ENCODE assay signal across 8 mouse cellular contexts in the genomic region with DNA sequence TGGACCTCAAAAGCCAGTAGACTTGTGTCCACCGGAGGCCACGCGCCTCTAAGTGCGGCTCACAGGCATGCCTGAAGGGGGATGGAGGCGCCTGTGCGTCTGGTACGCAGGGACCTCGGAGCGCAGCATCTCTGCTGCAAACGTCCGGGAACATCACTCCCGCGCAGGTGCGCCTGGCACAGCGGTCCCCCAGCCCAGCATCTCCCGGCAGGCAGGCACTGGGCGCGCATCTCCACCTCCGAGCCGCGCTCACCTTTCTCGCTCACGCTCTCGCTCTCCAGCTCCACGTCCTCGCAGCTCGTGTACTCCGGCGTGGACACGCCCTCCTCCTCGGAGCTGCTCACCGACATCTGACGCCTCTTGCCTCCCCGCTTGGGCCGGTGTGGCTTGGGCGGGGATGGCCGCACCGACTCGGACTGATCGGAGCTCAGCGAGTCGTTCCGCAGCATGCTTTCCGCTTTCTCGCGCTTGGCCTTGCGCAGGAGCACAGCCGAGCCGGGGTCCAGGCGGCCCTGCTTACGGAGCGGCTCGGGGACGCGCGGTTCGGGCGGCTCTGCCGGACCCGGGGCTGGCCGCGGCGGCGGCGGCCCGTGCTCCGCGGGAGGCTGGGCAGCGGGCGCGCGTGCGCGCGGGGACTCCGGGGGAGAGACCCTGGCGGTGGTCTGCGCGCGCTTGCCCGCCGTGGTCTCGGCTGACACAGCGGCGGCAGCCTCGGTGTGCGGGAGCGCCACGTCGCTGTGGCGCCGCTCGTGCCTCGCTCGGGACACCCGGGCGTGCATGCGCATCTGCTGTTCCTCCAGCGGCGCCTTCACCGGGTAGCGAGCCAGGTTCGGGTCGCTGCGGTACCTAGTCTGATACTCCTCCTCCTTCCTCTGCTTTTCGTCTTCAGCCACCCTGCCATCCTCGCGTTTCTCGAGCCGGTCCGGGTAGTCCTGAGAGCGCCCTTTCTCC.
DNase-seq lines count a peak whose midpoint lies in the region; ATAC-seq and TF ChIP-seq lines count a peak whose summit lies in the region.

No protein-coding gene starts in this region.

- peak; percentile 37; the same call in 1 of the 2 replicates for ATAC-seq in heart, embryonic 13.5 days (ENCODE audit: extremely low read depth, insufficient number of reproducible peaks, low FRiP score, low TSS enrichment)
- peak; percentile 81 for ATAC-seq in limb, embryonic 11.5 days (ENCODE audit: insufficient number of reproducible peaks, low FRiP score, low TSS enrichment, low read depth)
- peak; percentile 91 for ATAC-seq in neural tube, embryonic 12.5 days (ENCODE audit: low FRiP score, low read depth)

- no peak for TF ChIP-seq POLR2A in thymus, adult 2 months (IDR thresholded peaks at IDR 0.05; ENCODE audit: control insufficient read depth, extremely low read depth, insufficient read depth, low read length, poor library complexity)

- peaks cover 59% of the 10 kb centered on the region for H3K27me3 ChIP-seq in heart, embryonic 13.5 days (replicated peaks)
- peaks cover 17% of the 10 kb centered on the region for H3K27me3 ChIP-seq in limb, embryonic 11.5 days (ENCODE audit: control insufficient read depth, insufficient read depth, low read length)
- H3K27me3 ChIP-seq in neural tube, embryonic 12.5 days (replicated peaks), result peaks cover 20% of the 10 kb centered on the region; the same call in 1 of the 2 replicates
- H3K27me3 ChIP-seq in thymus, adult 2 months (ENCODE audit: control insufficient read depth, insufficient read depth, low read length), result no peaks in the 10 kb centered on the region

- peak overlapping the region; percentile 76 for H3K4me3 ChIP-seq in heart, embryonic 13.5 days
- peak overlapping the region; percentile 57 for H3K4me3 ChIP-seq in limb, embryonic 11.5 days (ENCODE audit: low read depth, low read length)
- peak overlapping the region; percentile 74 for H3K4me3 ChIP-seq in neural tube, embryonic 12.5 days
- H3K4me3 ChIP-seq in thymus, adult 2 months (ENCODE audit: control insufficient read depth, insufficient read depth, low read length), result no peak overlapping the region

- H3K27ac ChIP-seq in heart, embryonic 13.5 days (replicated peaks), result no peak overlapping the region
- no peak overlapping the region for H3K27ac ChIP-seq in limb, embryonic 11.5 days (replicated peaks; ENCODE audit: low read depth, low read length)
- peak overlapping the region; percentile 57; the same call in 1 of the 2 replicates for H3K27ac ChIP-seq in neural tube, embryonic 12.5 days
- no peak overlapping the region for H3K27ac ChIP-seq in thymus, adult 2 months (ENCODE audit: control insufficient read depth, insufficient read depth, low read length)

- no peaks in the 10 kb centered on the region for H3K36me3 ChIP-seq in heart, embryonic 13.5 days
- no peaks in the 10 kb centered on the region for H3K36me3 ChIP-seq in limb, embryonic 11.5 days (ENCODE audit: control insufficient read depth, insufficient read depth, low read length)
- H3K36me3 ChIP-seq in neural tube, embryonic 12.5 days, result no peaks in the 10 kb centered on the region
- H3K36me3 ChIP-seq in thymus, adult 2 months (ENCODE audit: control insufficient read depth, insufficient read depth, low read length), result no peaks in the 10 kb centered on the region

- H3K9ac ChIP-seq in heart, embryonic 13.5 days, result peak overlapping the region; percentile 77
- H3K9ac ChIP-seq in limb, embryonic 11.5 days (ENCODE audit: low read length), result peak overlapping the region; percentile 63
- H3K9ac ChIP-seq in neural tube, embryonic 12.5 days, result peak overlapping the region; percentile 67

- H3K4me1 ChIP-seq in heart, embryonic 13.5 days, result peaks cover 4% of the 10 kb centered on the region; the same call in 1 of the 2 replicates
- H3K4me1 ChIP-seq in limb, embryonic 11.5 days (ENCODE audit: control insufficient read depth, insufficient read depth, low read length), result no peaks in the 10 kb centered on the region
- H3K4me1 ChIP-seq in neural tube, embryonic 12.5 days, result no peaks in the 10 kb centered on the region; the same call in 1 of the 2 replicates
- no peaks in the 10 kb centered on the region for H3K4me1 ChIP-seq in thymus, adult 2 months (replicated peaks; ENCODE audit: control insufficient read depth, insufficient read depth, low read length)

- peak overlapping the region; percentile 97 for H3K4me2 ChIP-seq in heart, embryonic 13.5 days
- peak overlapping the region; percentile 93 for H3K4me2 ChIP-seq in limb, embryonic 11.5 days (ENCODE audit: low read depth, severe bottlenecking)
- H3K4me2 ChIP-seq in neural tube, embryonic 12.5 days (replicated peaks), result peak overlapping the region; percentile 91

- peak; percentile 5 for DNase-seq in adrenal gland, postnatal 14 days
- DNase-seq in adrenal gland, adult 2 months, result no peak
- DNase-seq in thymus, postnatal 4 days, result peak; percentile 13
- no peak for DNase-seq in thymus, adult 18-20 months
- peak; percentile 73 for DNase-seq in limb, embryonic 11.5 days (ENCODE audit: low spot score)
- no peak for DNase-seq in thymus, adult 2 months

- no peaks in the 10 kb centered on the region for H3K9me3 ChIP-seq in heart, embryonic 13.5 days
- H3K9me3 ChIP-seq in limb, embryonic 11.5 days (ENCODE audit: control insufficient read depth, low read length), result no peaks in the 10 kb centered on the region
- no peaks in the 10 kb centered on the region for H3K9me3 ChIP-seq in neural tube, embryonic 12.5 days

- under 1% methylated on average over 111 of the region's 112 CpGs for WGBS in heart, embryonic 13.5 days
- under 1% methylated on average over 105 of the region's 112 CpGs for WGBS in limb, embryonic 11.5 days
- WGBS in neural tube, embryonic 12.5 days, result under 1% methylated on average over 112 of the region's 112 CpGs
- 5% methylated on average over 102 of the region's 112 CpGs for WGBS in thymus, adult 2 months

- no peak for TF ChIP-seq CTCF in thymus, adult 2 months (IDR thresholded peaks at IDR 0.05; ENCODE audit: borderline replicate concordance, control insufficient read depth, extremely low read depth, insufficient read depth, low read length, poor library complexity)

Comparison
In these comparisons a context has a peak if more than half of its experiments do, and no peak if none do; other contexts are left out.
1. DNase-seq: peak in adrenal gland, postnatal 14 days (single experiment), thymus, postnatal 4 days (single experiment) and limb, embryonic 11.5 days (single experiment); none in adrenal gland, adult 2 months (single experiment), thymus, adult 18-20 months (0 of 2) and thymus, adult 2 months (single experiment).
2. ATAC-seq: peak in every context shown above with its lines; median percentile 91 in neural tube, embryonic 12.5 days; 81 in limb, embryonic 11.5 days; 37 in heart, embryonic 13.5 days.
3. Peak in every context shown above with its lines, with median percentiles within 50 percentile points of each other: H3K4me2 ChIP-seq and H3K9ac ChIP-seq.